Mouse (Mus musculus) CH12F3 (cell line): ENCODE measurements around the gene Peg10.

Experiments used
- in situ Hi-C: fragments of 300-500 bp; cut with MboI; formaldehyde crosslinking; loops from 2 replicates; pipeline ENCODE4 v1.14.3; 2020; ENCODE audit warnings: low sequenced_read_pairs

Gene Peg10

GRCm38 (mm10) chr6:4746696-4747439, at the start of gene Peg10, which contains the start of gene Sgce:
Peg10 (plus strand) TSS chr6:4747306.
Sgce (minus strand) TSS chr6:4747207.
- in situ Hi-C loops = no loop called here

- in situ Hi-C loops = no loop called here
Measured at GRCm38 (mm10) chr6:4701641-4702040, 45.5 kb upstream of the Peg10 start.

GRCm38 (mm10) chr6:4703908-4704307, 43.2 kb upstream of the Peg10 start:
- in situ Hi-C loops = no loop called here

- in situ Hi-C loops = no loop called here
Measured at GRCm38 (mm10) chr6:4706415-4706814, 40.7 kb upstream of the Peg10 start.

GRCm38 (mm10) chr6:4708971-4709370, 38.1 kb upstream of the Peg10 start:
- in situ Hi-C loops = no loop called here

GRCm38 (mm10) chr6:4716171-4716570, 30.9 kb upstream of the Peg10 start:
- in situ Hi-C loops = no loop called here

GRCm38 (mm10) chr6:4717344-4717743, 29.8 kb upstream of the Peg10 start:
- in situ Hi-C loops = no loop called here

GRCm38 (mm10) chr6:4722142-4722541, 25.0 kb upstream of the Peg10 start:
- in situ Hi-C loops = no loop called here

- in situ Hi-C loops = no loop called here
Measured at GRCm38 (mm10) chr6:4722739-4723138, 24.4 kb upstream of the Peg10 start.

- in situ Hi-C loops = no loop called here
Measured at GRCm38 (mm10) chr6:4723998-4724757, 22.9 kb upstream of the Peg10 start.

GRCm38 (mm10) chr6:4728305-4728704, 18.8 kb upstream of the Peg10 start:
- in situ Hi-C loops = no loop called here

GRCm38 (mm10) chr6:4731675-4732074, 15.4 kb upstream of the Peg10 start:
- in situ Hi-C loops = no loop called here

- in situ Hi-C loops = no loop called here
Measured at GRCm38 (mm10) chr6:4733208-4733607, 13.9 kb upstream of the Peg10 start.

- in situ Hi-C loops = no loop called here
Measured at GRCm38 (mm10) chr6:4736372-4736771, 10.7 kb upstream of the Peg10 start.

- in situ Hi-C loops = no loop called here
Measured at GRCm38 (mm10) chr6:4738034-4738629, 9.0 kb upstream of the Peg10 start.

- in situ Hi-C loops = no loop called here
Measured at GRCm38 (mm10) chr6:4738717-4739116, 8.4 kb upstream of the Peg10 start.

- in situ Hi-C loops = no loop called here
Measured at GRCm38 (mm10) chr6:4739522-4740355, 7.4 kb upstream of the Peg10 start.

- in situ Hi-C loops = no loop called here
Measured at GRCm38 (mm10) chr6:4740511-4740910, 6.6 kb upstream of the Peg10 start.

- in situ Hi-C loops = no loop called here
Measured at GRCm38 (mm10) chr6:4746036-4746695, 940 bp upstream of the Peg10 start.
